Mouse (Mus musculus) ES-E14 (cell line): ENCODE measurements at regions not wholly inside any gene's neighbourhood (a gene's known extent, or its start where the extent isn't known, plus 50 kb on each side); places are given as distances from the start of the nearest gene placed in this dataset.
A peak's percentile ranks its signal among the peaks of the same experiment; 100 is the strongest.

Source experiments
- CHD2 ChIP-seq: IDR thresholded peaks from 2 replicates; pipeline ENCODE4 v1.6.1; 2014; ENCODE audit warnings: mild to moderate bottlenecking, low read depth, low read length, inconsistent platforms
- ZC3H11A ChIP-seq: IDR thresholded peaks from 2 replicates; pipeline ENCODE4 v1.6.1; 2012; ENCODE audit warnings: low read depth, mild to moderate bottlenecking, inconsistent platforms, low read length, borderline replicate concordance

- TF ChIP-seq CHD2 (peak; percentile 40; the same call in 1 of the 2 replicates), ZC3H11A (0 out of 2 replicates have a peak, but pooled peaks have one; percentile 22)
Observed at GRCm38 (mm10) chr4:9780179-9780578, 1094.1 kb upstream of the 2610301B20Rik start.
